Mouse (Mus musculus) lung, postnatal 36 days (tissue): Measurements from ENCODE around the gene Adamts9.

Source experiments
- DNase-seq: peaks from one replicate; pipeline ENCODE4 v3.0.0; 2022; ENCODE audit warnings: mixed read lengths

Gene Adamts9

GRCm38 (mm10) chr6:92803213-92803612 is 140.1 kb downstream of the Adamts9 start:
- peak; percentile 59 for DNase-seq

DNA sequence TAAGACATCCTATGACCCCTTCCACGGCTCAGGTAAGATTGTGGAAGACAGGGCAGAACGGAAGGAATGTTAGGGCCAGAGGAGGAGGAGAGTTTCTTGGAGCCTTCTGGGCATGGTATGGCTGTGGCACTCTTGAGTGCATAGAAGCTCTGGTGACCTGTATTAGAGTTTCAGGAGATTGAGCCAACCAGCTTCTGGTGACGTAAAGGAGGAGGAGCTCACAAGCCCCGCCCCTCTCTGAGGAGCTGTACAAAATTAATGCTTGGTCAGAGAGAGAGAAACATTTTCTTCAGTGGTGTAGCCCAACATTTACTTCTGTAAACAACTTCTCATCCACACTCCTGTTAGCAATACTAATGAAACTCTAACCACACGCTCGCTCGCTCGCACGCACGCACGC is 140.9 kb downstream of the Adamts9 start:
- no peak for DNase-seq

- DNase-seq: no peak
Observed at GRCm38 (mm10) chr6:92801462-92801861, 141.8 kb downstream of the Adamts9 start.

DNA sequence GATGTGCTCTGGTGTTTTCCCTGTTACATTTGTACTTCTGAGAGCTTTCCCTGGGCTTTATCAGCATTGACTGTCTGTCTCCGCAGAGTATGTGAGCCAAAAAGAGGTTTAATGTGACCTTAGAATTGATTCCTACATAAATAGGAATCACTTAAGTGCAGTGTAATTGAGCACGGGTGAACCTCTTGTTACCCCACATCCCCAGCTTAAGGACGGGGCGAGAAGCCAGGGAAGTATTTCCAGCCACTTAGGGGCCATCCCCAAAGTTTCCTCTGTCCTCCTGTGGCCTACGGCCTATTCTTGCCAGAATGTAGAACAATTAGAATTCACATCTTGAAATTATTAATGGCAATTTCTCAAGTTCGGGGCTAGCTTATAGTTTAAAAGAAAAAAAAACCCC is 149.5 kb downstream of the Adamts9 start:
- no peak for DNase-seq

DNA sequence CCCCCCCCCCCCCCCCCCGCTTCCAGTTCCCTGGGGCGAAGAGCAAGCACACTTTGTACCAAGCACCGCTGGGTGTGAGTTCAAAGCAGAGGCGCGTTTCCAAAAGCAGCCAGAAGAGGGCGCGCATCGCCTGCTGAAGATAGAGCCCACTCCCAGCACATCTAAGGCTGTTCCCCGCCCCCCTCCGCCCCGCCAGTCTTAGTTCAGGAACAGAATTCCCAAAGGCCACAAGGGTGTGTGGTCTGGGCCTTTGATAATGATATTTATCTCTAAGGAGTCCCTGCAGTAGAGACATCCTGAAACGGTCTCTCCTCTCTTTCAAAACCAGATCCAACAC is 155.9 kb downstream of the Adamts9 start:
- DNase-seq: peak; percentile 96

GRCm38 (mm10) chr6:92786701-92787375 is 156.5 kb downstream of the Adamts9 start:
- no peak for DNase-seq

DNA sequence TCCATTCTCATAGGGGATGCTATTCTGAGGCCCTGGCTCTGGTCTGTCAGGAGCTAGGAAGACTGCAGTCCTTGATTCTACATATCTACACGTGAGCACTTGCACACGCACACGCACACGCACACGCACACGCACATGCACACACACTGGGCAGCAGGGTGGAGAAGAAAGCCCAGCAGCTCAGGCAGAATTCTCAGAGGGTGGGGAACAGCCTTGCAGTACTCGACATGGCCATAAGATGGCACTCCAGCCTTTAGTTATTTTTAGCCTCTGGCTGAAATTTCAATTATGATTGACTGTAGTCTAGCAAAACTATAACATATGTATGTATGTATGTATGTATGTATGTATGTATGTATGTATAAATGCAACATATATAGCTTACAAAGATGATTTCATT is 158.5 kb downstream of the Adamts9 start:
- DNase-seq: peak; percentile 70

GRCm38 (mm10) chr6:92781446-92781845 is 161.8 kb downstream of the Adamts9 start:
- no peak for DNase-seq

- peak; percentile 18 for DNase-seq
Observed at GRCm38 (mm10) chr6:92779935-92780205, 163.4 kb downstream of the Adamts9 start.

DNA sequence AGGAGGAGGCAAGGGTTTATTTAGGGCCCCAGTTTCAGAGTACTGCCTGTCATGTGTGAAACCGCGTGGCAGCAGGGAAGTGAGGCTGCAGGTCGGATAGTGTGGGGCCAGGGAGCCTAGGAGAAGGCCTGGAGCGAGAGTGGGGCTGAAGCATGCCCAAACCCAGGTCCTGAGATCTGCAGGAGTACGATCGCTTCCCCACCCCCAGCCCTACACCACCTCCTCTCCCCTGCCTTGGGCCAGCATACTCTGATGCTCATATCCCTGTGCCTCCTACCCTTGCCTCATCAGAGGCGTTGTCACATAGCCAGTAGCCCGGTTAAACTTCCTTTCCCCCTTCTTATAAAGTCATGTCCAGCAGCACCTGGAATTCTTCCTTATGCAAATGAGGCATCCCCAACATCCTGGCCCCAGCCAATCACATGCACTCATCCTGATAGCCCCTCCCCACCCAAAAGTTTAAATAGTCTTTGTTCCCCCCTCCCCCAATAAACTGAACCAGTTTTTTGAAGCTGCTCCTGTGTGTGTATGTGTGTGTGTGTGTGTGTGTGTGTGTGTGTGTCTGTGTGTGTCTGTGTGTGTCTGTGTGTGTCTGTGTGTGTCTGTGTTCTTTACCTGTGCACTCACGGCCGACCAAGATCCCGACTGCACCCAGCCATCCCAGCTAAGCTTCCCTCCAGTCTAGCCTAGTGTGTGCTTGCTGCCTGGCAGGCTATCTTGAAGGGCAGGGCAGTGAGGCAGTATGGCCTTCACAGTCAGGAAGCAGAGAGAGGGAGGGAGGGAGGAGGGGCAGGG is 164.0 kb downstream of the Adamts9 start:
- no peak for DNase-seq

GRCm38 (mm10) chr6:92776356-92776755 is 166.9 kb downstream of the Adamts9 start:
- DNase-seq: peak; percentile 76

DNA sequence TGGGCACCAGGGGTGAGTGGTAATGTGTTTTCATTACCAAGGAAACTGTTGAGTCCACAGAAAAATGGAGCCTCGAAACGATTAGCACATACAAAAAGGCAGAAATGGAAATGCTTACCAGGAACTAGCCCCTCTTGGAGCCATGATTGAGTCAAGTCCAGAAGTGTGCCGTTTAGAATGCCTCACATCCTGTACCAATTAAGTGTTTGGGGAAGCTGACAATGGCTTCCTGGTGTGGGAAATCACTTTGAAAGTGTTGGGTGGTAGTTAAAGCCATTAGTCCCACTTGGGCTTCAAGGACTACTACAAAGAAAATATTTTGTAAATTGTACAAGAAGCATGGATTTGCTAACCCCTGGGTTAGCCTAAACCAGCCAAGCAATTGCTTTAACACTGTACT is 180.9 kb downstream of the Adamts9 start:
- DNase-seq: no peak

- DNase-seq: no peak
Observed at GRCm38 (mm10) chr6:92759616-92760015, 183.7 kb downstream of the Adamts9 start.

GRCm38 (mm10) chr6:92755826-92756225 is 187.5 kb downstream of the Adamts9 start:
- peak; percentile 76 for DNase-seq

GRCm38 (mm10) chr6:92752737-92753136 is 190.6 kb downstream of the Adamts9 start:
- DNase-seq: no peak

DNA sequence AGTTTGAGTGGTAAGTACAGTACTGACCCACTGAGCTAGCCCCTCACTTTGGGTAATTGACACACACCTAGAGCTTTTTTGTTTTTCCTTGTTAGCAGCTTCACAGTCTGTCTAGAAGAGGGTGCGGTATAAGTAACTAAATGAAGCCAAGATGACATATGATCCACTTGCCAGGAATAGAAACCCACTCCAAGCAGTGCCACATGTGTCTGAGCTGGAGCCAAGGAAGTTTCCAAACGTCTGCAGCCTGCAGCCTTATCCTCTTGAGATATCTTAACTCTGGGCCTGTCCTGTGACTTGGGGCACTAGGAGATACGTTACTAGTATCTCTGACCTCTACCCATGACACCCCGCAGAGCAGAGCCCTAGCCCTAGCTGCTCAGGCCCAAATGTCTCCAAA is 193.9 kb downstream of the Adamts9 start:
- no peak for DNase-seq

GRCm38 (mm10) chr6:92743605-92744004 is 199.7 kb downstream of the Adamts9 start:
- peak; percentile 84 for DNase-seq

GRCm38 (mm10) chr6:92737116-92737515 is 206.2 kb downstream of the Adamts9 start:
- no peak for DNase-seq

- no peak for DNase-seq
Observed at GRCm38 (mm10) chr6:92733651-92734050, 209.6 kb downstream of the Adamts9 start.

GRCm38 (mm10) chr6:92728514-92728913 is 214.8 kb downstream of the Adamts9 start:
- DNase-seq: no peak

DNA sequence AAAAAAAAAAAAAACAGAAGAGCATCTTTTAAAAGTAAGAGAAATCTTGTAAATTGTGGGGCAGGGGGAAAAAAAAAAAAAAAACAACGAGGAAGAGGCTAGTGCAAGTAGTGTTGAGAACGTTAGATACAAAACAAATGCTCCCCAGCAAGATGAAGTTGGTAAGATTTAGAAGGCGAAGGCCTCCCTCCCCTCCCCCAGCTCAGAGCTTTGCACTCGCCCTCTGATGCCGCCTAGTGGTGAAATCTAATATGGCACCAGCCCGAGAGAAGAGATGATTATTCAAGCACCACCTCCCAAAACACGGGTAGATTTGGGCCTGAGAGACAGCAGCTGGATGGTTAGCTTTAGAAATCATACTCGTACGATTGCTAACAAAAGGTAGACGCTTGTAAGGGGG is 215.2 kb downstream of the Adamts9 start:
- peak; percentile 93 for DNase-seq

DNA sequence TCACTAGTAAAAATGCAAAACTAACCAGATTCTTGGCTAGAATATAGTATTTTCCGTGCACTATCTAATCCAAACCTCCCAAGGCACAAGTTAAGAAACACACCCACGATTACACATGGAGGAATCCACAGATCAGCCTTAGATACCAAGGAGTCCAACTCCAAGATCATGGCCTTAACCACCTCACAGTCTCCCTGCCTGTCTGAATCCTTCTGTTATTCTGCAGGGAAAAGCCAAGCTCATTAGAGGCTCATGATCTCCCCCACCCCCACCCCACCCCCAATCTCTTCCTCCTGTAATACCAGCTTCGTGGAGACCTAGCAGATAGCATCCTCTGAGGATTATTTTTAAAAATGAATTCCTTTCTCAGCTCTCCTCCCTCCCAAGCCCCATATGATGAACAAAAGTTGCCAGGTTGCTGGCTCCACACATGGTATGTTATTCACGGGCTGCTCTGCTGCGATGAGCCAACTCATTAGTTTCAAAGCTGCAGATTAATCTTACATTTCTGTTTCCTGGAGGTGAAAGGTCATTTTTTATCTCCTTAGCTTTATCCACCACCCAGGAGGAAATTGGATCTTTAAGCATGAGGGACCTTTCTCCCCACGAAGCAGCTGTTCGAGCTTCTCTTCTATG is 215.8 kb downstream of the Adamts9 start:
- DNase-seq: no peak

- peak; percentile 62 for DNase-seq
Observed at GRCm38 (mm10) chr6:92726121-92726520, 217.2 kb downstream of the Adamts9 start.

GRCm38 (mm10) chr6:92724394-92724793 is 218.9 kb downstream of the Adamts9 start:
- DNase-seq: no peak
